Mouse (Mus musculus) bone marrow, adult 2 months (tissue): ENCODE data around the gene Ndufa7.

Source experiments
- CTCF ChIP-seq: fragments of 200-500 bp; IDR thresholded peaks from 2 replicates; pipeline ENCODE4 v1.5.1; 2011; ENCODE audit warnings: low read length, control low read depth; ENCODE audit not compliant: control insufficient read depth, insufficient read depth
- POLR2A ChIP-seq: fragments of 200-500 bp; IDR thresholded peaks from 2 replicates; pipeline ENCODE4 v1.6.1; 2011; ENCODE audit warnings: low read depth, mild to moderate bottlenecking, control low read depth, low read length, borderline replicate concordance; ENCODE audit not compliant: control insufficient read depth

DNA sequence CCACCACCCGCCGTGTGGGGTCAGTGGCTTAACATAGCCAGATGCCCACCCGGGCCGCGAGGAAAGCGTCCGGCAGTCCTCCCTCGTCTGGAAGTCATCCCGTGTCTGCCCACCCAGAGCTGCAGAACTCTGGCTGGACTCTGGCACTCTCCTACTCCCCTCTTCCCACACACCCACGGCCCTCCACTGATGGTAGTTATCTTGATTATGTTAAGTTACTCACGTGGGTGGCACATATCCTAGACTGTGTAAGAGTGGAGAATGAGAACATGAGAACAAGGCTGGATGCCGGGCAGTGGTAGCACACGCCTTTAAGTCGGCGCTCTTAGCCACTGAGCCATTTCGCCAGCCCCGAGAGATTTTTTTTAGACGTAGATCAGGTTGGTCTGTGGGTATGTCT is 38.0 kb upstream of the Ndufa7 start:
- no peak for TF ChIP-seq POLR2A
- no peak for TF ChIP-seq CTCF
